Mouse (Mus musculus): ENCODE data around the gene Farp1. TPM values are rescaled to one million over a fixed set of nuclear protein-coding genes. Genes with fewer than 3 reads are reported as not detected.

Gene Farp1
- polyA plus RNA-seq, 1 experiment from 2014 or later = 19.1 TPM

GRCm38 (mm10) chr14:121103459-121103858 lies 68.5 kb downstream of the Farp1 start:
- H3K4me2 ChIP-seq (ENCODE audit: low read length) = no peak overlapping the region
- 81% methylated on average over 9 of the region's 9 CpGs for WGBS
- H3K27ac ChIP-seq (replicated peaks in 1 of 2; ENCODE audit: control insufficient read depth in 1 of 2, insufficient read depth in 1 of 2, low read depth in 2 of 2, low read length in 2 of 2) = no peak overlapping the region
- ATAC-seq (ENCODE audit: insufficient number of reproducible peaks, insufficient read depth, low FRiP score, low read depth) = no peak
- H3K36me3 ChIP-seq (ENCODE audit: control insufficient read depth, insufficient read depth, low read length) = peaks cover 10% of the 10 kb centered on the region
- H3K4me1 ChIP-seq (ENCODE audit: control insufficient read depth in 2 of 2, insufficient read depth in 2 of 2, low read length in 2 of 2) = peaks cover 59 to 71% of the 10 kb centered on the region in 2 experiments
- H3K4me3 ChIP-seq (ENCODE audit: control insufficient read depth in 1 of 2, insufficient read depth in 1 of 2, low read depth in 1 of 2, low read length in 2 of 2) = no peak overlapping the region
- no peaks in the 10 kb centered on the region for H3K27me3 ChIP-seq (ENCODE audit: control insufficient read depth, insufficient read depth, low read length)
- H3K9me3 ChIP-seq (ENCODE audit: control insufficient read depth, low read length) = no peaks in the 10 kb centered on the region
- no peak overlapping the region for H3K9ac ChIP-seq (ENCODE audit: low read length)

- H3K4me3 ChIP-seq (ENCODE audit: control insufficient read depth in 1 of 2, insufficient read depth in 1 of 2, low read depth in 1 of 2, low read length in 2 of 2) = no peak overlapping the region
- no peak overlapping the region for H3K4me2 ChIP-seq (ENCODE audit: low read length)
- WGBS = 61% methylated on average over 7 of the region's 7 CpGs
- no peak overlapping the region for H3K27ac ChIP-seq (replicated peaks in 1 of 2; ENCODE audit: control insufficient read depth in 1 of 2, insufficient read depth in 1 of 2, low read depth in 2 of 2, low read length in 2 of 2)
- no peaks in the 10 kb centered on the region for H3K27me3 ChIP-seq (ENCODE audit: control insufficient read depth, insufficient read depth, low read length)
- H3K9ac ChIP-seq (ENCODE audit: low read length) = no peak overlapping the region
- H3K9me3 ChIP-seq (ENCODE audit: control insufficient read depth, low read length) = no peaks in the 10 kb centered on the region
- ATAC-seq (ENCODE audit: insufficient number of reproducible peaks, insufficient read depth, low FRiP score, low read depth) = no peak
- H3K36me3 ChIP-seq (ENCODE audit: control insufficient read depth, insufficient read depth, low read length) = peaks cover 10% of the 10 kb centered on the region
- H3K4me1 ChIP-seq (ENCODE audit: control insufficient read depth in 2 of 2, insufficient read depth in 2 of 2, low read length in 2 of 2) = peaks cover 53 to 70% of the 10 kb centered on the region in 2 experiments
These were observed 69.8 kb downstream of the Farp1 start for GRCm38 (mm10) chr14:121104760-121105329.

- Histone ChIP-seq H3K27me3 (ENCODE audit: control insufficient read depth, insufficient read depth, low read length) (no peaks in the 10 kb centered on the region), H3K4me3 (ENCODE audit: control insufficient read depth in 1 of 2, insufficient read depth in 1 of 2, low read depth in 1 of 2, low read length in 2 of 2) (no peak overlapping the region), H3K4me2 (ENCODE audit: low read length) (no peak overlapping the region), H3K36me3 (ENCODE audit: control insufficient read depth, insufficient read depth, low read length) (peaks cover 10% of the 10 kb centered on the region), H3K4me1 (ENCODE audit: control insufficient read depth in 2 of 2, insufficient read depth in 2 of 2, low read length in 2 of 2) (peaks cover 48 to 68% of the 10 kb centered on the region in 2 experiments), H3K9me3 (ENCODE audit: control insufficient read depth, low read length) (no peaks in the 10 kb centered on the region), H3K9ac (ENCODE audit: low read length) (no peak overlapping the region), H3K27ac (replicated peaks in 1 of 2; ENCODE audit: control insufficient read depth in 1 of 2, insufficient read depth in 1 of 2, low read depth in 2 of 2, low read length in 2 of 2) (no peak overlapping the region)
- 37% methylated on average over 4 of the region's 4 CpGs for WGBS
- ATAC-seq (ENCODE audit: insufficient number of reproducible peaks, insufficient read depth, low FRiP score, low read depth) = no peak
These were observed 71.9 kb downstream of the Farp1 start for GRCm38 (mm10) chr14:121106906-121107305.

- peaks cover 5% of the 10 kb centered on the region for H3K36me3 ChIP-seq (ENCODE audit: control insufficient read depth, insufficient read depth, low read length)
- H3K27me3 ChIP-seq (ENCODE audit: control insufficient read depth, insufficient read depth, low read length) = no peaks in the 10 kb centered on the region
- H3K9me3 ChIP-seq (ENCODE audit: control insufficient read depth, low read length) = no peaks in the 10 kb centered on the region
- WGBS = 84% methylated on average over 10 of the region's 10 CpGs
- no peak for ATAC-seq (ENCODE audit: insufficient number of reproducible peaks, insufficient read depth, low FRiP score, low read depth)
- H3K4me2 ChIP-seq (ENCODE audit: low read length) = 0 out of 2 replicates have a peak overlapping the region, but pooled peaks have one; percentile 11
- no peak overlapping the region for H3K4me3 ChIP-seq (ENCODE audit: control insufficient read depth in 1 of 2, insufficient read depth in 1 of 2, low read depth in 1 of 2, low read length in 2 of 2)
- H3K4me1 ChIP-seq (ENCODE audit: control insufficient read depth in 2 of 2, insufficient read depth in 2 of 2, low read length in 2 of 2) = peaks cover 44 to 65% of the 10 kb centered on the region in 2 experiments
- H3K9ac ChIP-seq (ENCODE audit: low read length) = peak overlapping the region; percentile 48; the same call in 1 of the 2 replicates
- H3K27ac ChIP-seq (replicated peaks in 1 of 2; ENCODE audit: control insufficient read depth in 1 of 2, insufficient read depth in 1 of 2, low read depth in 2 of 2, low read length in 2 of 2) = peak overlapping the region; percentile 28 to 77; a peak in 2 of 4 replicates
These were observed 72.8 kb downstream of the Farp1 start for GRCm38 (mm10) chr14:121107707-121108285.

GRCm38 (mm10) chr14:121108439-121109115 lies 73.6 kb downstream of the Farp1 start:
- Histone ChIP-seq H3K4me2 (ENCODE audit: low read length) (0 out of 2 replicates have a peak overlapping the region, but pooled peaks have one; percentile 11), H3K27me3 (ENCODE audit: control insufficient read depth, insufficient read depth, low read length) (no peaks in the 10 kb centered on the region), H3K9me3 (ENCODE audit: control insufficient read depth, low read length) (no peaks in the 10 kb centered on the region), H3K27ac (replicated peaks in 1 of 2; ENCODE audit: control insufficient read depth in 1 of 2, insufficient read depth in 1 of 2, low read depth in 2 of 2, low read length in 2 of 2) (peak overlapping the region; percentile 44 to 77), H3K36me3 (ENCODE audit: control insufficient read depth, insufficient read depth, low read length) (peaks cover 3% of the 10 kb centered on the region; the same call in 1 of the 2 replicates), H3K9ac (ENCODE audit: low read length) (peak overlapping the region; percentile 58), H3K4me1 (ENCODE audit: control insufficient read depth in 2 of 2, insufficient read depth in 2 of 2, low read length in 2 of 2) (peaks cover 44 to 62% of the 10 kb centered on the region in 2 experiments), H3K4me3 (ENCODE audit: control insufficient read depth in 1 of 2, insufficient read depth in 1 of 2, low read depth in 1 of 2, low read length in 2 of 2) (no peak overlapping the region)
- ATAC-seq (ENCODE audit: insufficient number of reproducible peaks, insufficient read depth, low FRiP score, low read depth) = no peak
- WGBS = 11% methylated on average over 8 of the region's 8 CpGs

- Histone ChIP-seq H3K9me3 (ENCODE audit: control insufficient read depth, low read length) (no peaks in the 10 kb centered on the region), H3K27ac (replicated peaks in 1 of 2; ENCODE audit: control insufficient read depth in 1 of 2, insufficient read depth in 1 of 2, low read depth in 2 of 2, low read length in 2 of 2) (peak overlapping the region; percentile 44 to 77; a peak in 3 of 4 replicates), H3K27me3 (ENCODE audit: control insufficient read depth, insufficient read depth, low read length) (no peaks in the 10 kb centered on the region), H3K9ac (ENCODE audit: low read length) (peak overlapping the region; percentile 58), H3K4me1 (ENCODE audit: control insufficient read depth in 2 of 2, insufficient read depth in 2 of 2, low read length in 2 of 2) (peaks cover 44 to 62% of the 10 kb centered on the region in 2 experiments), H3K36me3 (ENCODE audit: control insufficient read depth, insufficient read depth, low read length) (no peaks in the 10 kb centered on the region), H3K4me2 (ENCODE audit: low read length) (no peak overlapping the region), H3K4me3 (ENCODE audit: control insufficient read depth in 1 of 2, insufficient read depth in 1 of 2, low read depth in 1 of 2, low read length in 2 of 2) (no peak overlapping the region)
- 40% methylated on average over 9 of the region's 9 CpGs for WGBS
- ATAC-seq (ENCODE audit: insufficient number of reproducible peaks, insufficient read depth, low FRiP score, low read depth) = no peak
These were observed 74.1 kb downstream of the Farp1 start for GRCm38 (mm10) chr14:121109116-121109504.

- no peak overlapping the region for H3K4me3 ChIP-seq (ENCODE audit: control insufficient read depth in 1 of 2, insufficient read depth in 1 of 2, low read depth in 1 of 2, low read length in 2 of 2)
- no peak overlapping the region; a peak in 1 of 4 replicates for H3K27ac ChIP-seq (replicated peaks in 1 of 2; ENCODE audit: control insufficient read depth in 1 of 2, insufficient read depth in 1 of 2, low read depth in 2 of 2, low read length in 2 of 2)
- H3K4me2 ChIP-seq (ENCODE audit: low read length) = no peak overlapping the region
- H3K9ac ChIP-seq (ENCODE audit: low read length) = no peak overlapping the region
- H3K27me3 ChIP-seq (ENCODE audit: control insufficient read depth, insufficient read depth, low read length) = no peaks in the 10 kb centered on the region
- peaks cover 8% of the 10 kb centered on the region for H3K36me3 ChIP-seq (ENCODE audit: control insufficient read depth, insufficient read depth, low read length)
- H3K4me1 ChIP-seq (ENCODE audit: control insufficient read depth in 2 of 2, insufficient read depth in 2 of 2, low read length in 2 of 2) = peaks cover 37 to 51% of the 10 kb centered on the region in 2 experiments
- WGBS = 67% methylated on average over 13 of the region's 13 CpGs
- 0 out of 2 replicates have a peak, but pooled peaks have one; percentile 18 for ATAC-seq (ENCODE audit: insufficient number of reproducible peaks, insufficient read depth, low FRiP score, low read depth)
- H3K9me3 ChIP-seq (ENCODE audit: control insufficient read depth, low read length) = no peaks in the 10 kb centered on the region
These were observed 75.7 kb downstream of the Farp1 start for GRCm38 (mm10) chr14:121110492-121111267.

Measured in heart, embryonic 14.5 days (tissue).